Comparison of ENCODE assay signal across 16 mouse cellular contexts in genomic region chr6:82640046-82640445, GRCm38 (mm10).
DNase-seq lines count a peak whose midpoint lies in the region; ATAC-seq and TF ChIP-seq lines count a peak whose summit lies in the region.
"Had no signal": no experiment of that assay in that cellular context is flagged by ENCODE, and none has a peak within 500 bp of the region (broad histone marks: within the 10 kb centered on the region; RNA-seq: fewer than 3 reads in every experiment).

No protein-coding gene starts in this region.

- WGBS in forebrain, embryonic 16.5 days = 63% methylated on average over 4 of the region's 4 CpGs
- WGBS in forebrain, embryonic 11.5 days = 86% methylated on average over 4 of the region's 4 CpGs
- WGBS in midbrain, embryonic 11.5 days = 82% methylated on average over 4 of the region's 4 CpGs

- no peaks in the 10 kb centered on the region for H3K36me3 ChIP-seq in forebrain, embryonic 16.5 days (ENCODE audit: control insufficient read depth, insufficient read depth)
- no peaks in the 10 kb centered on the region for H3K36me3 ChIP-seq in forebrain, embryonic 11.5 days (ENCODE audit: control insufficient read depth, insufficient read depth, low read length)
- no peaks in the 10 kb centered on the region for H3K36me3 ChIP-seq in midbrain, embryonic 11.5 days (ENCODE audit: control insufficient read depth, insufficient read depth, low read length)
- H3K36me3 ChIP-seq: heart, embryonic 15.5 days; neural tube, embryonic 13.5 days had no signal

- no peaks in the 10 kb centered on the region for H3K4me1 ChIP-seq in forebrain, embryonic 16.5 days (replicated peaks; ENCODE audit: control insufficient read depth, insufficient read depth, low read length)
- no peaks in the 10 kb centered on the region for H3K4me1 ChIP-seq in forebrain, embryonic 11.5 days (replicated peaks; ENCODE audit: control insufficient read depth, insufficient read depth, low read length)
- H3K4me1 ChIP-seq in midbrain, embryonic 11.5 days (ENCODE audit: control insufficient read depth, insufficient read depth, low read length) = no peaks in the 10 kb centered on the region
- H3K4me1 ChIP-seq: embryonic facial prominence, embryonic 13.5 days; heart, embryonic 15.5 days; neural tube, embryonic 13.5 days had no signal

- no peak for TF ChIP-seq CTCF in layer of hippocampus, adult 2 months (conservative IDR thresholded peaks at IDR 0.05)

- H3K27me3 ChIP-seq in forebrain, embryonic 16.5 days (replicated peaks; ENCODE audit: control insufficient read depth, insufficient read depth, low read length) = no peaks in the 10 kb centered on the region
- H3K27me3 ChIP-seq in forebrain, embryonic 11.5 days (ENCODE audit: control insufficient read depth, insufficient read depth, low read length) = no peaks in the 10 kb centered on the region
- no peaks in the 10 kb centered on the region for H3K27me3 ChIP-seq in midbrain, embryonic 11.5 days (ENCODE audit: control insufficient read depth, insufficient read depth, low read length)
- H3K27me3 ChIP-seq: embryonic facial prominence, embryonic 13.5 days; heart, embryonic 15.5 days; neural tube, embryonic 13.5 days had no signal

- no peak overlapping the region for H3K27ac ChIP-seq in forebrain, embryonic 16.5 days (ENCODE audit: low read length)
- no peak overlapping the region for H3K27ac ChIP-seq in forebrain, embryonic 11.5 days (ENCODE audit: low read depth, low read length)
- no peak overlapping the region for H3K27ac ChIP-seq in layer of hippocampus, adult 2 months
- no peak overlapping the region for H3K27ac ChIP-seq in midbrain, embryonic 11.5 days (ENCODE audit: low read depth, low read length)
- H3K27ac ChIP-seq: embryonic facial prominence, embryonic 13.5 days; heart, embryonic 15.5 days; neural tube, embryonic 13.5 days had no signal

- no peak for DNase-seq in forebrain, embryonic 11.5 days (ENCODE audit: low spot score)
- DNase-seq in brain, adult 2 months (ENCODE audit: low read depth, low spot score) = peak; percentile 74
- DNase-seq in layer of hippocampus, adult 2 months (ENCODE audit: low spot score in 2 of 2) = peak; percentile 13 to 69
- DNase-seq in right cerebral cortex, postnatal 10 days (ENCODE audit: low spot score in 2 of 2) = peak; percentile 37 to 67
- DNase-seq in heart, postnatal 14 days = no peak
- DNase-seq in spleen, postnatal 36 days (ENCODE audit: low spot score in 2 of 2) = no peak
- no peak for DNase-seq in midbrain, embryonic 11.5 days (ENCODE audit: low spot score, missing footprints)
- DNase-seq: adrenal gland, postnatal 14 days; B cell, adult 2 months; cerebellum, postnatal 25 days; lung, embryonic 14.5 days; thymus, postnatal 25 days had no signal

- intact Hi-C loops in heart, postnatal 14 days (cut with DNase I) = no loop called here

- no peaks in the 10 kb centered on the region for H3K9me3 ChIP-seq in forebrain, embryonic 16.5 days (ENCODE audit: control insufficient read depth, low read length)
- H3K9me3 ChIP-seq in forebrain, embryonic 11.5 days (ENCODE audit: control insufficient read depth, low read length) = no peaks in the 10 kb centered on the region
- H3K9me3 ChIP-seq in midbrain, embryonic 11.5 days (ENCODE audit: control insufficient read depth, low read length) = no peaks in the 10 kb centered on the region
- H3K9me3 ChIP-seq: embryonic facial prominence, embryonic 13.5 days; heart, embryonic 15.5 days; neural tube, embryonic 13.5 days had no signal

- ATAC-seq in forebrain, embryonic 16.5 days = peak; percentile 47
- no peak for ATAC-seq in forebrain, embryonic 11.5 days (replicated peaks; ENCODE audit: low FRiP score)
- ATAC-seq in midbrain, embryonic 11.5 days (ENCODE audit: low FRiP score) = no peak

- H3K9ac ChIP-seq in forebrain, embryonic 16.5 days (replicated peaks; ENCODE audit: low read depth, low read length) = no peak overlapping the region
- no peak overlapping the region for H3K9ac ChIP-seq in forebrain, embryonic 11.5 days (ENCODE audit: low read length)
- no peak overlapping the region for H3K9ac ChIP-seq in midbrain, embryonic 11.5 days (ENCODE audit: low read length)
- H3K9ac ChIP-seq: embryonic facial prominence, embryonic 13.5 days; heart, embryonic 15.5 days; lung, embryonic 14.5 days; neural tube, embryonic 13.5 days had no signal

- no peak overlapping the region for H3K4me2 ChIP-seq in forebrain, embryonic 16.5 days (ENCODE audit: low read length)
- no peak overlapping the region for H3K4me2 ChIP-seq in forebrain, embryonic 11.5 days (ENCODE audit: low read depth, low read length, severe bottlenecking)
- H3K4me2 ChIP-seq in midbrain, embryonic 11.5 days = no peak overlapping the region
- H3K4me2 ChIP-seq: embryonic facial prominence, embryonic 13.5 days; heart, embryonic 15.5 days; lung, embryonic 14.5 days; neural tube, embryonic 13.5 days had no signal

- no peak overlapping the region for H3K4me3 ChIP-seq in forebrain, embryonic 16.5 days (replicated peaks; ENCODE audit: low read length)
- H3K4me3 ChIP-seq in forebrain, embryonic 11.5 days (ENCODE audit: low read depth, low read length) = no peak overlapping the region
- no peak overlapping the region for H3K4me3 ChIP-seq in layer of hippocampus, adult 2 months
- no peak overlapping the region for H3K4me3 ChIP-seq in midbrain, embryonic 11.5 days (ENCODE audit: low read depth, low read length)
- H3K4me3 ChIP-seq: embryonic facial prominence, embryonic 13.5 days; heart, embryonic 15.5 days; neural tube, embryonic 13.5 days had no signal

Comparison
In these comparisons a context has a peak if more than half of its experiments do, and no peak if none do; other contexts are left out.
1. DNase-seq: peak in brain, adult 2 months (single experiment), layer of hippocampus, adult 2 months (2 of 2) and right cerebral cortex, postnatal 10 days (2 of 2); none in forebrain, embryonic 11.5 days (single experiment), heart, postnatal 14 days (0 of 2), spleen, postnatal 36 days (0 of 2) and midbrain, embryonic 11.5 days (single experiment).